Mouse (Mus musculus) embryonic fibroblast, embryonic 13.5 days (primary cell): Measurements from ENCODE around the gene Osbp2.

Experiments
- CTCF ChIP-seq: IDR thresholded peaks from 2 replicates; pipeline ENCODE4 v1.5.1; 2011; ENCODE audit warnings: mild to moderate bottlenecking, control low read depth, low read length, moderate library complexity, borderline replicate concordance; ENCODE audit not compliant: insufficient read depth
- POLR2A ChIP-seq: IDR thresholded peaks from 2 replicates; pipeline ENCODE4 v1.6.1; 2011; ENCODE audit warnings: low read depth, mild to moderate bottlenecking, control low read depth, low read length, moderate library complexity

- no peak for TF ChIP-seq CTCF
- TF ChIP-seq POLR2A, result no peak
Measured at GRCm38 (mm10) chr11:3725331-3726054, 138.2 kb downstream of the Osbp2 start.
